Mouse (Mus musculus) telencephalon, adult 2 months (tissue): ENCODE measurements around the gene Tead1.

ENCODE experiments used
- DNase-seq: peaks from one replicate; pipeline ENCODE4 v3.0.0-alpha.2; 2011; ENCODE audit warnings: low read depth, low spot score

The Tead1 gene

DNA sequence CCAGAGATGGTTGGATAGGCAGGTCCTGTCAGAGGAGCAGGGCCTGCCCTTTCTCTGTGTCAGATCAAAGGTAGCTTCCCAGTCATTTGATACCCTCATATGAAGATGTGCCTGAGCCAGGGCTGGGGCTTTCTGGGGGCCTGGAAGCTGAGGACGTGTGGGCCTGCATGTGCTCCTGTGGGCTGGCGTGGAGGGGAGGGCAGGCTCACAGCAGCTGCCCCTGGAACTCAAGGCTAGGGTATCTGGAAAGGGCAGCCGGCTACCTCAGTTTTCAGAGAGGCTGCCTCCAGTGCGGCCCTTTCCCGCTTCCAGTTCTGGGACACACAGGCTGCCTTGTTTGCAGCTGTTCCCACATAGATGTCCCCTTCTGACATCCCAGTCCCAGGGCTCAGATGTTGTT, 96.7 kb downstream of the Tead1 start:
- no peak for DNase-seq

DNA sequence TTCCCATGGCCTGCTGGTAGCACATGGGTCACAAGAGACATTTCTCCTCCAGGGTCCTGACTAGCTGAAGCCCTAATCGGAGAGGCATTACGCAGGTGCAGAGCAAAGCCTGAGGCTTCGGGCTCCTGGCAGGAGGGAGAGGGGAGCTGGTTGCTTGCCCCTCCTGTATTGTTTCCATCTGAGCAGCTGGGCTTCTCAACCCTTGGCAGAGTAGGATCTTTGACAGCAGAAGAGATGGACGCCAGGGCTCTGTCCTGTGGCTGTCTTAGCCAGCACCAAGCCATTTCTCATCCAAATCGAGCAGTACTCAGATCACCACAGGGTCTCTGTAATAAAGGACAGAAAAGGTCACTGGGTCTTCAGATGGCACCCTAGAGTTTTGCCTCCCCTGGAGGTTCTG, 97.6 kb downstream of the Tead1 start:
- DNase-seq = no peak

- DNase-seq = no peak
Measured at GRCm38 (mm10) chr7:112779636-112780035, 100.5 kb downstream of the Tead1 start.

DNA sequence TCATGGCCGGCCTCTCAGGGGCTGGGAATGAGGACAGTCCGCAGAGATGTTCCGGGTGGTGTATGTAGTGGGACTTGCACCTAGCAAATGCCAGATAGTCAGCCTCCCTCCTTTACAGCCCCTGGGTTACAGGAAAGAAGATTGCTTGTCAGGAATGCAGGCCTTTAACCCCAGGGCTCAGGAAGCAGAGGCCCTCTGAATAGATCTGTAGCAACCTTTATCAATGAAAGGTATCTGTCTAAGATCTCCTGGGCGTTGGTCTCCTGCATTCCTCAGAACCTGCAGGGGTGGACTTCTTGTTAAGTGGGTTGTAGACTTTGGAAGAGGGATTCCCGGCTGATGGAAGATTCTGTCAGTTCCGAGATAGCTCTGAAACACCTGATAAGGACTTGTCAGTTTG, 101.8 kb downstream of the Tead1 start:
- DNase-seq = no peak

- DNase-seq = no peak
Measured at GRCm38 (mm10) chr7:112781987-112782386, 102.9 kb downstream of the Tead1 start.

GRCm38 (mm10) chr7:112784278-112784677, 105.2 kb downstream of the Tead1 start:
- DNase-seq = no peak

GRCm38 (mm10) chr7:112785271-112785670, 106.2 kb downstream of the Tead1 start:
- no peak for DNase-seq

- DNase-seq = no peak
Measured at GRCm38 (mm10) chr7:112786556-112787225, 107.6 kb downstream of the Tead1 start.

- no peak for DNase-seq
Measured at GRCm38 (mm10) chr7:112787281-112787680, 108.2 kb downstream of the Tead1 start.

GRCm38 (mm10) chr7:112788321-112788751, 109.2 kb downstream of the Tead1 start:
- peak; percentile 33 for DNase-seq

- no peak for DNase-seq
Measured at GRCm38 (mm10) chr7:112789693-112790092, 110.6 kb downstream of the Tead1 start.

GRCm38 (mm10) chr7:112790334-112790733, 111.2 kb downstream of the Tead1 start:
- DNase-seq = no peak

DNA sequence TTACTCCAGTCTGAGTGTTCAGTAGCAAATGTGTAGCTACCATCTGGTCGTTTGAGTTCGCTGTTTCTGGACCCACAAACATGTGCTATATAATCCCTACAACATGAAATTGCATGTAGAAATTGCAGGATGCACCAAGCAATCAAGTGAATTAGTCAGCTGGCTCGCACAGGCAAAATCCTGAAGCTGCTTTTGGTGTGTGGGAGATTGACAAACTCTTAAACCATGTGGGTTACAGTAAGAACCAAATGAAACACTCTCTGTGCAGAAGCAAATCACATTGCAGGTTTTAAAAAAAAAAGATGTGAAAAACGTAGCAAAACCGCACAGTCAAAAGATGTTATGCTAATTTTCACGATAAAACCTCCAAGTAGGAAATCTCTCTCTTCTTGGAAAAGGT, 113.6 kb downstream of the Tead1 start:
- DNase-seq = peak; percentile 58

DNA sequence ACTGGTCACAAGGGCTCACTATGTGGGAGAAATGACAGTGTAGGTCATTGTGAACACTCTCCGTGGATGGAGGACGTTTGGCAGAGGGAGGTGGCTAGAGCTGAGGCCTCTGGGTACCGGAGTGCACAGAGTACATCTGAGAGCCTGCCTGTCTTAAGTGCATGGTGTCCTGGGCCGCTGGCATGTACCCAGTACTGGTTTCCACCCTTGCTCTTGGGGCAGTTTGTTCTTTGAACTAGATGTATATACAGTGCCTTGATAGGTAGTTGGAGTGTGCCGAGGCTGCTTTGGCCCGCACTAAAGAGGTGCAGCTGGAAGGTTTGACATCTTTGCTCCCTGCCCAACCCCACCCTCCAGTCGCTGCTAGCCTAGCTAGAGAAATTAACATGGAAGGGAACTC, 114.8 kb downstream of the Tead1 start:
- DNase-seq = no peak

DNA sequence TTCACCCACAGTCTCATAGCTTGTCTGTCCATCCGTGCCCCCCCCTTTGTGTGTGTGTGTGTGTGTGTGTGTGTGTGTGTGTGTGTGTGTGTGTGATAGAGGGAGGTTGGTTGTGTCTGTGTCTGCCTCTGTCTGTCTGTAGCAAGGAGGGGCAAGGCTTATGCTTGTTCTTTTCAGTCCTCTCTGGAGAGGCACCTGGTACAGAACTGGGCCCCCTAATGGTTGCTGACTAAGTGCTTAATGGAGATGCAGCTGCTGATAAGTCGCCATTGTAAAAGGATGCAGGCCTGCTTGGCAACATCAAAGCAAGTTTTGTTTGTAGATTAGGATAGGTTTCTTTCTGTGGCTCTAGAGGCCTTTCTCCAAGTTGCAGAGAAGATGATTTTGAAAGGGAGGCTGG, 115.4 kb downstream of the Tead1 start:
- no peak for DNase-seq

DNA sequence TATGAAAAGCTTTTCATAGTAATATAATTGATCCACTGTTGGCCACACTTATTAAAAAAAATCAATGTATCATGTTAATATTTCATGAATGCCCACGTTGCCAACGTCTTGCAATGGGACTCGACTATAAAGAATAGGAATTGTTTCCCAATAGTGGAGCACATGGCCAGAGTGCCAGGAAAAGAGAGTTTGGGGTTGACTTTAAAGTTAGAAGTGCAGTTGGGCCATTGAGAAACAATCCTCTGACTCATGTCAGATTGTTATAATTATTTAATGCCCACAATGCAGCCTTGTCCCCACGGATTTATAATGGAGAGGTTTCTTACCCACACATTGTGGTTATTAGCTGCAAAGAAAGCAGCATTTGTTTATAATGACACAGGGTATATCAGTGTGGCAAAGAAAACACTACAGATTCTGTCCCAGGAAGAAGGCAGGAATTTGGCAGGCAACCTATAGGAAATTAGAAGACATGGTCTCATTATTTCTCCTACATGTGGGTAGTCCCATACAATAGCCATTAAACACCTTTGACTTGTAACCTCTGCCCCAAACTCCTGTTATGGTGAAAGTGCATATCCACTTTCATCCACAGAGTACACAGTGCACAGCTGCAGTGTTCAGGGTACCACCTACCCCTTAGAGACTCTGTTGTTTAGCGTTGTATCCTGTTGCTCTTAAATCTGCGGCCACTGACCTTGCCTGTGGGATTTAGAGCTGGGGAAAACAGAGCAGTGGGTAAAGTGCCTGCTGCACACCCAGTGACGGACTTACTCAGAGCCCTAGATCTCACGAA, 118.6 kb downstream of the Tead1 start:
- no peak for DNase-seq

DNA sequence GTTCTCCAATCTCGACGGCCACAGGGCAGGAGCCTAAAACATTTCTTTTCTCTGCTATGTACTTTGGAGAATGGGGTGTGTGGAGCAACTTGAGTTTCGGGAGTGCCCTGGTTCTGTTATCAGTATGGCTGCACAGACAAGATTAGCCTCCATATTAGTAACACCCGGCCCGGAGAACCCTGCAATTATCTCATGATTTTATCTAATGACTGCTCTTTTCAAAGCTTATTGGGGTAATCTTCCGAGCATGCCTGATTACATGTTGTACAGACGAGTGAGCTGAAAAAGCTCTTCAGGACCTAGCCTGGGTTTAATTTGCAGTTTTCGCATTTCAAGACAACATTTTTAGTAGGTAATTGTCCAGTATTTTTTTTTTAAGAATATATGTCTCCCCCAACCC, 122.6 kb downstream of the Tead1 start:
- no peak for DNase-seq

DNA sequence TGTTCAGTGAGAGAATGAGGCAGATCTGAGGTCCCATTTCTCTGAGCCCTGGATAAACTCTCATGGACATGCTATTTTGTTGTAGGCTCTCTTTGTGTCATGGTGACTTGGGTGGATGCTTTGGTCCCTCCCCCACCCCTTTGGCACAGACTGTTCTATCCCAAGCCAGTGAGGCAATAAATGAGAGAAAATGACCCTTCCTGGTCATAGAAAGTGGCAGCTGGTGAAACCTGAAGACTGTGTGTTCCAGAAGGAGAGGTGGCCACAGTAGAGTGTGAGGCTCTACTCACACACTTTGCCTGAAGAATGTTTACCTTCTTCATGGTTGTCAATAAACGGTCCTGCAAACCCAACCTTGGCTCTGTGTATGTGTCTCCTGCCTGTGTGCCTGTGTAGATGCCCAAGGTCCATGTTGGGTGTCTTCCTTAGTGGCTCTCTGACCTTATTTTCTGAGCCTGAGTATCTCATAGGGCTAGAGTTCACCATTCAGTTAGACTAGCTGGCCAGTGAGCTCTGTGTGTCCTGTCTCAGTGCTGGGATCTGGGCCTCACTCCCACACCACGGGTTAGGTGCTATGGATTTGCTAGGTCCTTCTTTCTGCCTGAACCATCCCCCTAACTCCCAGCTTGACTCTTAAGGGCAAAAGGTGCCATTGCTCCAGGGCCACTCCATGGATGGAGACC, 127.7 kb downstream of the Tead1 start:
- DNase-seq = no peak

DNA sequence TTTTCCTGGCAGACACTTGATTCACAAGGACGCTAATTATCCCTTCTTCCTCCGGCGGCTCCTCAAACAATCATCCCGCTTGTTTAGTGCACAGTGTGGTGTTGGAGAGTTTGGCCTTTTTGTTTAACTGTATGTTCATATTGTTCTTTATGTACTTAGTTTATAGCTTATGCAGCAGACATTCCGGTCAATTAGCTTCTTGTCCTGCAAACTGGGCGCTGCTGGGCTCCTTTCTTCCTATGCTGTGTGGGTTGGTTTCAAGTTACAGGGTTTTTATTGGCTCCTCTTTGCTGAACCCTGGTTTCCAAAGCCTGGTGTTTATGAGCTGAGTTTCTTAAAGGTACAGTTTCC, 128.3 kb downstream of the Tead1 start:
- no peak for DNase-seq

DNA sequence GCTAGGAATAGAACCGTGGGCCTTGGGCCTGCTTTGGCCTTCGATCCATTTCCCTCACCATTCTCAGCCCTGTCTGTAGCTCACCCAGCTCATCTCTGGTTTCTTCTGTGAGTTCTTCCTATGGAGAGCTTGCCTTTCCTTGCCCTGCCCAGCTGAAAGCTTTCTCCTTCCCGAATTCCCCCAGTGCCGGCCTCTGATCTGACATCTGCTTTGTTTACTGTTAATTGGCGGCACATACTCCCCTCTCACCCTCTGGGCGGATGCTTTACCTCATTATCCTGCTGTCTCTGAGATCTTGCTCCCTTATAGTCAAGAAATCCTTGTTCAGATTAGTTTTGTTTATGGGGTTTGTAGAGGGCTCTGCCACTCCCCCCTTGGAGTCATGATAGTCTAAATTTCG, 131.6 kb downstream of the Tead1 start:
- no peak for DNase-seq

GRCm38 (mm10) chr7:112812037-112812775, 133.1 kb downstream of the Tead1 start:
- DNase-seq = no peak

GRCm38 (mm10) chr7:112813163-112813562, 134.0 kb downstream of the Tead1 start:
- DNase-seq = no peak
